Mouse (Mus musculus): Measurements from ENCODE around the gene Msx3.

Msx3 gene

DNA sequence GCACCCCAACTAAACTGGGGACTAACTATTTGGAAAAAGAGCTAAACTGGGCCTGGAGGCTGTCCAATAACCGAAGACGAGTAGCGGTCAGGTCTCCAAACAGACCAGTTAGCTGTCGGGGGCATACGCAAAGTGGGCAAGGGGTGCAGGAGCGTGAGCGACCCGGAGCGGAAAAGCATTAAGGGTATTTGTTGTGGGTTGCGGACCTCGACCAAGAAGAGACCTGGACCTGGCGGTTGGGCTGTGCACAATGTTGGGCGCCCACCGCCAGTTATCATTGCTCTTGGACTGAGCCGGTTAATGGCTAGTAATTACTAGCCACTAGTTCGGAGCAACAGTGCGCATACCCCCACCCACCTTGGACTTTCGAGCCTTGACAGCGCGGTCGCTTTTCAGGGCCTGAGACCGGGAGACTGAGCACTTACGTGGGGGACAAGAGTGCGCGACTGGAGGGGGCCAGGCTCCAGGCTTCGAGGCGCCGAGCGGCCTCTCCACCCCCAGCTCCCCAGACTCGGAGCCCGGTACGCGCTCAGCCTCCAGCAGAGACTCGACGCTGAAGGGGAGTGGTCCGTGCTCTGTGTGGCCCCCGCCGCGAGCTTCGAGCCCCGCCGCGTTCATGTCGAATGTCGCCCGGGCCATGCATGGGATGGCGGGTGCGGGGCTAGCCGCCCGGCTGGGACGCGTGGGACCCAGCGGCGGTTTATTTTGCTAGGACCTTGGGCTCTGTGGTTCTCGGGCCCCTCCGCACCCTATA is at the start of gene Msx3:
Gene Msx3, minus strand, starts transcription at position 729 of the 754 bp plus-strand sequence.
- DNase-seq, result peak; percentile 8 to 31

DNA sequence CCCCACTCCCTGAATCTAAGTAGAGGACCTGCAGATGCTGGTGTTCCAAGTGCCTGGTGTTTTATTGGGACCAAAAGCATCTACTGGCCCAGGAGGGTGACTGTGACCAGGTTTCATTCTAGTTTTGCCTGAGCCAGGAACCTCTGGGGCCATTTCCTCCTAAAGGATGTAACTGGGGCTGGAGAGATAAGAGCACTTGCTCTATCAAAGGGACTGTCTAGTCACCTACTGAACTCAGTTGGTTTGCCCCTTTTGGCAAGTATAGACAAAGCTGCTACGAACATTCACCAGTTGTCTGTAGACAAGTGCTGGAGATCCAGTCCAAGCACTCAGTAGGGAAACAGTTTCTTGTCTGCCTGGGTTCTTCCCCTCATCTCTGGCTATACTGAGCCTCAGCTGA is 49.6 kb upstream of the Msx3 start:
- no peak for DNase-seq

GRCm38 (mm10) chr7:140096055-140096454 is 47.2 kb upstream of the Msx3 start:
- no peak for DNase-seq

DNA sequence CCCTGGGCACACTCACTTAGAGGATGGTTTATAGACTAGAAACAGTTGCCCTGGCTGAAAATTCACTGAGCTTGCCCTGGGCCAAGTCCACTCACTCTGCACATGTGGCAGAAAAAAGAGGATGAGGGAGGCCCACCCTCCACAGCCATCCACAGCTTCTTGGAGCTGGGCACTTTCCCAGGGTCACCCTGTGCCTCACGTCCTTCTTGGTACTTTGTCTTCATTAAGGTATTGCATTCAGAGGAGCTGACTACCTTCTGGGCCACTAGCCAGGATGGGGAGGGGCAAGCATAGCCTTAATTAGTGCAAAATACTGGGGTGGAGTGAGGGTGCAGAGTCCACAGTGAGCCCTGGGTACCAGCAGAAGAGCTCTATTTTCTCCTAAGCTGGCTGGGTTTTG is 46.7 kb upstream of the Msx3 start:
- DNase-seq, result peak; percentile 38 to 71

- DNase-seq, result peak; percentile 18 to 45
These were observed 46.1 kb upstream of the Msx3 start for GRCm38 (mm10) chr7:140094954-140095353.

DNA sequence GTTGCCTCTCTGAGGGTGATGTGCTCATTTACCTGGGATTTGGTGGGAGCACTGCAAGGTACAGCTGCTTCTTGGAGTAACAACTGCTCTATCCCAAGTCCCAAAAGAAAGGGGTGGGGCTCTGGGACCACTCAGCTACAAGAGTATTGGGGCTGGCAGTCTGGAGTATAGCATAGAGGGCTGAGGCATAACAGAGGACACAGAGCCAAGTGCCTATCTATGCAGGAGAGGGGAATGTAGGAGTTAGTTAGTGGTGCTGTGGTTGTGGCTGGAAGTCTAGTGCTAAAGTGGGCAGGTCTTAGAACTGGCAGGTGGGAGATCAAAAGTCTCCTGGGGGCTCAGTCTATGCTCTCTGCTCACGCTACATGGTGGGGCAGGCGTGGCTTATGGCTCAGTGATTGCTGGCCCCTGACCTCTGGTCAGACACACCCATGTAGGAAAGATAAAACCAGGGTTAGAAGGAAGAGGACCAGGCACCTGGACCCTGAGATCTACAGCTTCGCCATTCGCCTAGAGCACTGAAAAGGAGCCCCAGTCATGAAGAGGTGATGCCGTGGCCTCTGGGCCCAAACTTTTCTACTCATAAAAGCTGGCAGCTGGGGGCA is 44.1 kb upstream of the Msx3 start, which contains the start of gene Prap1:
Gene Prap1, plus strand, starts transcription at position 472 of the 605 bp plus-strand sequence.
- no peak for DNase-seq

DNA sequence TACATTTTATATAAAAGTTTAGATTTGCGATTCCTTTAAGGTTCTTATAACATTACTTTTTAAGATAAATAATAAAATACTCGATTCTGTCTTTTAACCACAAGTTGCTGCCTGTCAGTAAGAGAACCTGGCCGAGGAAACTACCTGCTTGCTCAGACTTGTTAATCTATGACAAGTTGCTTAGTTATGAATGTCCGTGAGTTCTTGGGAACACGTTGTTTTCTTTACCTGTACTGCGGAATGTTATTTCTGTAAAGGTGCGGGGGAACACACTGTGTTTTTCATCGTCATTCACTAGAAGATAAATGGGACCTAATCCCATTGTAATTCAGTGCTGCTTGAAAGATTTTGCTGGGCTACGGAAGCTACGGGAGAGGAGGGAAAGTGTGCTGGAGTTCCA is 41.7 kb upstream of the Msx3 start:
- no peak for DNase-seq

- DNase-seq, result peak; percentile 74 to 82
These were observed 33.4 kb upstream of the Msx3 start, which contains the start of gene Caly for GRCm38 (mm10) chr7:140082242-140082678. Gene Caly, minus strand, starts transcription at chr7:140082548.

DNA sequence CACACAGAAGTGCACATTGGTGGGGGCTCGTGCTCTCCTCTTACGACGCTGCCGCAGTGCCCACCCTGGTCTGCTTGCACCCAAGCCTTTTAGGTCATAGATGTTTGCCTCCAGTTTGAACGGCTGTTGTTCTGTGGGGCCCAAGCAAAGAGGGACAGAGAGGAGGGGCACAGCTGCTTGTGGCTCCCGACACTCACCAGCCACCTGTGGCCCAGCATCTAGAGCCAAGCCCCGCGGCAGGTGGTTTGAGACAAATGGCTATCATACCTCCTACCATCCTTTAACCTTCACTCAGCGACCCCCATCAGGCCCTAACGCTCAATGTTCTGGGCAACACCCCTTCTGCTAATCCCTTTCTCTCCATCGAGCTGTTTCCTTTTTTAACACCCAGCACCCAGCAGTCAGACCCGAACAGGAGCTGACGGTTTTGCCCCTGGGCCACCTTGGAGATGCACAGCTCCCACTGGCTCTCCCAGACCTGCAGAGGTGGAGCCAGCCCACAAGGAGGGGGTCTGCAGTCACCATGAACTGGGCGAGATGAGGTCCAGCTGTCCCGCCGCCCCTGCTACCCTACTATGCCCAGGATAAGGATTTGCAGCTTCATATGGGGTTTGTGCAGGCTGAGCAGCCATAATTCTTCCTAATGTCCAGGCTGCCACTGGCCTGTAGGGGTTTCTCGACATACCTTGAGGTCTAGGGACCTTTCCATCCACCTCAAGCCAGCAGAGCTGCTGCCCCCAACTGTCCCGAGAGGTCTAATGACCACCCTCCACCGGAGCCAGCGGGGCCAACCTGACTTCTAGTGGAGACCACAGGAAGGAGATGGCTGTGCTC is 32.7 kb upstream of the Msx3 start:
- DNase-seq, result no peak

- DNase-seq, result peak; percentile 75 to 82
These were observed 31.7 kb upstream of the Msx3 start for GRCm38 (mm10) chr7:140080503-140081156.

GRCm38 (mm10) chr7:140078711-140079110 is 29.8 kb upstream of the Msx3 start:
- peak; percentile 80 to 83 for DNase-seq

DNA sequence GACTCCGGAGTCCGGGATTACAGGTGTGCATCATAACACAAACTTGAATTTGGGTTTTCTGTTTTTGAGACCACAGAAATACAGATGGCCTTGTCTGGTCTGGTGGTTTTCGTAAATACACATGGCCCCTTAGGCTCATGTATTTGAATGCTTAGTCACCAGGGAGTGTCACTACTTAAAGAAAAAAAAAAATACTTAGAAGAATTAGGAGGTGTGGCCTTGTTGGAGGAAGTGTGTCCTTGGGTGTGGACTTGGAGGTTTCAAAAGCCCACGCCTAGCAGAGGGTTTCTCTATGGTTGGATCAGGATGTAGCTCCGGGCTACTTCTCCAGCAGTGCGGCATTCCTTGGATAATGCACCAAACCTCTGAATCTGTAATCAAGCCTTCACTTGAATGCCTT is 28.8 kb upstream of the Msx3 start:
- DNase-seq, result no peak

- peak; percentile 12 to 28 for DNase-seq
These were observed 21.3 kb upstream of the Msx3 start for GRCm38 (mm10) chr7:140070042-140070711.

GRCm38 (mm10) chr7:140067397-140067796 is 18.5 kb upstream of the Msx3 start:
- DNase-seq, result no peak

GRCm38 (mm10) chr7:140063092-140063491 is 14.2 kb upstream of the Msx3 start:
- DNase-seq, result peak; percentile 83 to 86

- DNase-seq, result peak; percentile 56 to 69
These were observed 13.4 kb upstream of the Msx3 start for GRCm38 (mm10) chr7:140062307-140062706.

- DNase-seq, result no peak
These were observed 12.9 kb upstream of the Msx3 start for GRCm38 (mm10) chr7:140061832-140062130.

DNA sequence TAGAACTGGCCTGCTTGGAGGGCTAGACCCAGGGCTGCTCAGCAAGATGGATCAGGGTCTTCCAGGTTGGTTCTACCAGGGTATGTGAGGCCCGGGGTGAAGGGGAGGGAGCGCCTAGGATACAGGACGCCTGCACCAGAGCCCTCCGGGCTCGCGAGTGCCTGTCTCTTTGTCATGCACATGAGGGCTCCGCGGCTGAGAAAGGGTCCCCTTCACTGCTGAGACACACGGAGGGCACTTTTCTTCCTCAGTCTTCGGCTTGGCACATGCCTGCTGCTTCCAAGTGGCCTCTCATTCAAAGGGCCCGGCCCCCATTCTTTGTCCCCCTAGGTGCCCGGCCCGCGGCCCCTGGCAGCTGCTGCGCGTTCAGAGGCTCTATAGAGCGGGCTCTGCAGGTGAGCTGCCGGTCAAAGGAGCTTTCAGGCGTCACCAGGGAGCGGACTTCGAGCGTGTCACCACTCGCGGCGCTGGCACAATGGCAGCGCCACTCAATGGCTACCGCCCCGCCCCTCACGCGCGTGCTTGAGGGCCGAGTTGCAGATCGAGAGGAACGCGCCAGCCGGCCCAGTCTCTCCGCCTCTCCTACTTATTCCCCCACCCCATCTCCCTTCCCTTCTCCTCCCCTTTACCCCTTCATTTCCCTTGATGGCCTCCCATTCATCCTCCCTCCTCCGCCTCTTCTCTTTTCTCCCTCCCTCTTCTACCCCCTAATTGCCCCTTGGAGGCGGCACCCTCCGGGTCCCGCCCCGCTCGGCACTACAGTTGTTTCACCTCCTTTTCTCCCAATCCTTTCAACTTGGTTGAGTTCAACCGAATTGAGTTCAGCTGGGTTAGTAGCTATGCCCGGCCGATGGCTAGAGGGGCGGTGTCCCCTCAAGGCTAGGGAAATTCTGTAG is 12.3 kb upstream of the Msx3 start:
- peak; percentile 52 to 70 for DNase-seq

GRCm38 (mm10) chr7:140059601-140060000 is 10.7 kb upstream of the Msx3 start:
- DNase-seq, result no peak

DNA sequence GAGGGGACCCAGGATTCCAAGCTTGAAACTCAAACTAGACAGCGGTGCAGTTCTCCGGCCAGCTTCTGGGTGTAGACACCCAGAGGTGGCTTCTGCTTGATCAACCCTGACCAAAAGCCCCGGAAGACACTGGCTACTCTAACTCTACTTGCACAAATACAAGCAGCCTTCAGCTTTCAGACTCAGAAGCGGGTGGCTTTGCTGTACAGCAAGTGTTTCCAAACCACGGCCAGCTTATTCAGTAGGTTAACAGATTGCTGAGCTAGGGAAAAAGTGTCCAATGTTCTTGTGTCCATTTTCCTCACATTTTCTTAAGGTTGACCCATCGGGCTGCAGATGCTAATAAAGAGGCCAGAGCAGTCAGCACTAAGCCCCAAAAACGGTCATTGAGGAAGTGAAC is 9.6 kb upstream of the Msx3 start:
- DNase-seq, result peak in 1 of 2 experiments; percentile 12
